Mouse (Mus musculus) cerebellum, adult (tissue): ENCODE measurements around the gene Taf4.

ENCODE experiments used
- ATAC-seq: cut with Nextera tagmentation; 2 replicates; pipeline ENCODE4 v1.9.2; 2017; ENCODE audit warnings: mild to moderate bottlenecking, moderate library complexity, mixed read lengths; ENCODE audit not compliant: insufficient number of reproducible peaks, low FRiP score, low TSS enrichment

The Taf4 gene

GRCm38 (mm10) chr2:179869871-179870270 is 106.6 kb downstream of the Taf4 start:
- no peak for ATAC-seq

- no peak for ATAC-seq
Observed at GRCm38 (mm10) chr2:179867669-179868068, 108.8 kb downstream of the Taf4 start.

- ATAC-seq, result no peak
Observed at GRCm38 (mm10) chr2:179865097-179865496, 111.3 kb downstream of the Taf4 start.

- no peak for ATAC-seq
Observed at GRCm38 (mm10) chr2:179863266-179863665, 113.2 kb downstream of the Taf4 start.

- no peak for ATAC-seq
Observed at GRCm38 (mm10) chr2:179862676-179863075, 113.8 kb downstream of the Taf4 start.
